11 mouse cellular contexts compared by ENCODE assay signal in genomic region chr11:106770195-106770974, GRCm38 (mm10). TPM values are rescaled to one million over a fixed set of nuclear protein-coding genes. Genes with fewer than 3 reads are reported as not detected.
DNase-seq lines count a peak whose midpoint lies in the region; ATAC-seq and TF ChIP-seq lines count a peak whose summit lies in the region.
"Had no signal": no experiment of that assay in that cellular context is flagged by ENCODE, and none has a peak within 500 bp of the region (broad histone marks: within the 10 kb centered on the region; RNA-seq: fewer than 3 reads in every experiment).

No protein-coding gene starts in this region.

- no peaks in the 10 kb centered on the region; the same call in 1 of the 2 replicates for H3K36me3 ChIP-seq in heart, adult 2 months (ENCODE audit: control insufficient read depth, insufficient read depth, low read length)
- H3K36me3 ChIP-seq in spleen, adult 2 months (ENCODE audit: control insufficient read depth, insufficient read depth, low read length) = peaks cover 34% of the 10 kb centered on the region
- H3K36me3 ChIP-seq in liver, adult 2 months (ENCODE audit: control insufficient read depth, insufficient read depth, low read length) = peaks cover 82% of the 10 kb centered on the region
- peaks cover 91% of the 10 kb centered on the region for H3K36me3 ChIP-seq in forebrain, embryonic 13.5 days (ENCODE audit: poor library complexity, severe bottlenecking)

- no peak overlapping the region for H3K27ac ChIP-seq in heart, adult 2 months
- no peak overlapping the region for H3K27ac ChIP-seq in spleen, adult 2 months (ENCODE audit: insufficient read depth, low read length)
- H3K27ac ChIP-seq in liver, adult 2 months (replicated peaks; ENCODE audit: insufficient read depth, low read depth, low read length) = no peak overlapping the region
- no peak overlapping the region for H3K27ac ChIP-seq in forebrain, embryonic 13.5 days
- H3K27ac ChIP-seq: embryonic facial prominence, embryonic 13.5 days; heart, embryonic 15.5 days; lung, embryonic 15.5 days had no signal

- no peaks in the 10 kb centered on the region for H3K9me3 ChIP-seq in forebrain, embryonic 13.5 days (replicated peaks)
- H3K9me3 ChIP-seq: heart, embryonic 15.5 days; lung, embryonic 15.5 days had no signal

- no peaks in the 10 kb centered on the region for H3K4me1 ChIP-seq in heart, adult 2 months (ENCODE audit: control insufficient read depth, insufficient read depth, low read length)
- no peaks in the 10 kb centered on the region for H3K4me1 ChIP-seq in spleen, adult 2 months (ENCODE audit: control insufficient read depth, insufficient read depth, insufficient read length)
- no peaks in the 10 kb centered on the region for H3K4me1 ChIP-seq in liver, adult 2 months (ENCODE audit: control insufficient read depth, insufficient read depth, low read length)
- H3K4me1 ChIP-seq in forebrain, embryonic 13.5 days = no peaks in the 10 kb centered on the region
- H3K4me1 ChIP-seq: embryonic facial prominence, embryonic 13.5 days; heart, embryonic 15.5 days; lung, embryonic 15.5 days had no signal

- no peaks in the 10 kb centered on the region for H3K79me2 ChIP-seq in heart, adult 2 months (replicated peaks; ENCODE audit: control insufficient read depth, insufficient read depth, low read length)
- H3K79me2 ChIP-seq in liver, adult 2 months (ENCODE audit: control insufficient read depth, insufficient read depth, low read length) = no peaks in the 10 kb centered on the region

- 96% methylated on average over 9 of the region's 9 CpGs for WGBS in heart, adult 2 months
- WGBS in spleen, adult 2 months = 80% methylated on average over 9 of the region's 9 CpGs
- 93% methylated on average over 9 of the region's 9 CpGs for WGBS in liver, adult 2 months
- WGBS in forebrain, embryonic 13.5 days = 94% methylated on average over 9 of the region's 9 CpGs

- no peak for TF ChIP-seq EP300 in heart, adult 2 months (IDR thresholded peaks at IDR 0.05; ENCODE audit: insufficient read depth, low read depth, low read length)

- peak; percentile 51 for TF ChIP-seq CTCF in heart, adult 2 months (IDR thresholded peaks at IDR 0.05)
- peak; percentile 51; the same call in 1 of the 2 replicates for TF ChIP-seq CTCF in spleen, adult 2 months (IDR thresholded peaks at IDR 0.05; ENCODE audit: extremely low read depth, insufficient read depth, insufficient read length, insufficient replicate concordance)
- TF ChIP-seq CTCF in liver, adult 2 months (IDR thresholded peaks at IDR 0.05; ENCODE audit: low read depth, low read length) = peak; percentile 46; the same call in 1 of the 2 replicates

- no peak overlapping the region for H3K4me3 ChIP-seq in heart, adult 2 months
- H3K4me3 ChIP-seq in spleen, adult 2 months (ENCODE audit: extremely low read depth, insufficient read depth, insufficient read length) = no peak overlapping the region
- no peak overlapping the region for H3K4me3 ChIP-seq in liver, adult 2 months (ENCODE audit: insufficient read depth, low read depth, low read length)
- no peak overlapping the region for H3K4me3 ChIP-seq in forebrain, embryonic 13.5 days
- H3K4me3 ChIP-seq: embryonic facial prominence, embryonic 13.5 days; heart, embryonic 15.5 days; lung, embryonic 15.5 days had no signal

- H3K4me2 ChIP-seq in forebrain, embryonic 13.5 days = no peak overlapping the region
- H3K4me2 ChIP-seq: embryonic facial prominence, embryonic 13.5 days; heart, embryonic 15.5 days; lung, embryonic 15.5 days had no signal

- DNase-seq in heart, adult 2 months = peak in 1 of 2 experiments; percentile 18
- DNase-seq in heart, postnatal 10 days = no peak
- peak in 1 of 2 experiments; percentile 46 for DNase-seq in spleen, adult 2 months (ENCODE audit: low read depth in 1 of 2, low spot score in 2 of 2)
- DNase-seq in spleen, adult 12 weeks (ENCODE audit: low spot score) = no peak
- no peak for DNase-seq in liver, adult 2 months (ENCODE audit: extremely low read depth, low read depth, low spot score)
- DNase-seq in thymus, postnatal 25 days = peak; percentile 62
- DNase-seq in gastrocnemius, adult 18-20 months (ENCODE audit: low spot score) = no peak

- H3K27me3 ChIP-seq in heart, adult 2 months (ENCODE audit: control insufficient read depth, insufficient read depth, low read length) = no peaks in the 10 kb centered on the region
- H3K27me3 ChIP-seq in spleen, adult 2 months (ENCODE audit: control insufficient read depth, insufficient read depth, low read length) = no peaks in the 10 kb centered on the region
- no peaks in the 10 kb centered on the region for H3K27me3 ChIP-seq in liver, adult 2 months (ENCODE audit: control insufficient read depth, insufficient read depth, low read length)
- H3K27me3 ChIP-seq in forebrain, embryonic 13.5 days = no peaks in the 10 kb centered on the region
- H3K27me3 ChIP-seq: embryonic facial prominence, embryonic 13.5 days; heart, embryonic 15.5 days; lung, embryonic 15.5 days had no signal

- ATAC-seq in forebrain, embryonic 13.5 days = no peak

- no peak for TF ChIP-seq POLR2A in heart, adult 2 months (IDR thresholded peaks at IDR 0.05; ENCODE audit: insufficient read depth, low read depth, low read length)
- TF ChIP-seq POLR2A in spleen, adult 2 months (IDR thresholded peaks at IDR 0.05; ENCODE audit: low read depth, low read length) = no peak
- no peak for TF ChIP-seq POLR2A in liver, adult 2 months (IDR thresholded peaks at IDR 0.05; ENCODE audit: extremely low read depth, insufficient read depth, low read length)

- intact Hi-C loops in heart, adult 2 months (cut with DNase I) = no loop called here
- intact Hi-C loops in heart, postnatal 10 days (cut with DNase I) = no loop called here

- H3K9ac ChIP-seq in heart, adult 2 months (ENCODE audit: low read depth, low read length) = no peak overlapping the region
- H3K9ac ChIP-seq in liver, adult 2 months (ENCODE audit: low read depth, low read length) = no peak overlapping the region
- no peak overlapping the region for H3K9ac ChIP-seq in forebrain, embryonic 13.5 days
- H3K9ac ChIP-seq: embryonic facial prominence, embryonic 13.5 days; heart, embryonic 15.5 days; lung, embryonic 15.5 days had no signal

RNA-seq across cellular contexts. Expression of gene Polg2, which starts 9.0 kb away (rescaled TPM):
- total RNA-seq in heart, adult 2 months (2021) = 1 to 10 TPM; 3.7 to 4.2 TPM
- 2.7 and 3.8 TPM in 2 replicates for polyA plus RNA-seq in heart, adult 2 months (2012; rRNA removed)
- 1 to 10 TPM; 3.7 to 4.3 TPM for total RNA-seq in heart, postnatal 10 days (2021)
- 7.2 and 9.0 TPM in 2 replicates for polyA plus RNA-seq in spleen, adult 2 months (2012; rRNA removed)
- total RNA-seq in liver, adult 2 months (2014; rRNA removed) = 12.6 and 13.0 TPM in 2 replicates
- polyA plus RNA-seq in liver, adult 2 months (2012; rRNA removed) = 5.8 and 6.4 TPM in 2 replicates
- polyA plus RNA-seq in forebrain, embryonic 13.5 days (2015; fragmentation: Nextera tagmentation; extraction: Ambion mirVana) = 9.6 and 10.0 TPM in 2 replicates
- 1 to 10 TPM; 2.4 TPM for total RNA-seq in gastrocnemius, adult 18-20 months (2021)

RNA-seq across cellular contexts. Expression of gene Ddx5, which starts 18.6 kb away (rescaled TPM):
- total RNA-seq in heart, adult 2 months (2021) = 100 to 1,000 TPM; 328 to 354 TPM
- polyA plus RNA-seq in heart, adult 2 months (2012; rRNA removed) = 202 and 306 TPM in 2 replicates
- total RNA-seq in heart, postnatal 10 days (2021) = 100 to 1,000 TPM; 513 to 524 TPM
- polyA plus RNA-seq in spleen, adult 2 months (2012; rRNA removed) = 608 and 672 TPM in 2 replicates
- 218 and 224 TPM in 2 replicates for total RNA-seq in liver, adult 2 months (2014; rRNA removed)
- polyA plus RNA-seq in liver, adult 2 months (2012; rRNA removed) = 273 and 389 TPM in 2 replicates
- polyA plus RNA-seq in forebrain, embryonic 13.5 days (2015; fragmentation: Nextera tagmentation; extraction: Ambion mirVana) = 503 and 514 TPM in 2 replicates
- 100 to 1,000 TPM; 250 to 296 TPM for total RNA-seq in gastrocnemius, adult 18-20 months (2021)

RNA-seq across cellular contexts. Expression of gene Cep95, which starts 18.7 kb away (rescaled TPM):
- total RNA-seq in heart, adult 2 months (2021) = 1 to 10 TPM; 4.9 to 6.0 TPM
- 2.7 and 5.3 TPM in 2 replicates for polyA plus RNA-seq in heart, adult 2 months (2012; rRNA removed)
- 10 to 100 TPM in 1 of 2 experiments, 1 to 10 TPM in 1; 7.7 to 10.5 TPM for total RNA-seq in heart, postnatal 10 days (2021)
- 2.0 and 2.1 TPM in 2 replicates for polyA plus RNA-seq in spleen, adult 2 months (2012; rRNA removed)
- 5.8 and 8.4 TPM in 2 replicates for total RNA-seq in liver, adult 2 months (2014; rRNA removed)
- 0.96 and 1.2 TPM in 2 replicates for polyA plus RNA-seq in liver, adult 2 months (2012; rRNA removed)
- 19.5 and 21.6 TPM in 2 replicates for polyA plus RNA-seq in forebrain, embryonic 13.5 days (2015; fragmentation: Nextera tagmentation; extraction: Ambion mirVana)
- 1 to 10 TPM; 2.7 to 4.7 TPM for total RNA-seq in gastrocnemius, adult 18-20 months (2021)

RNA-seq across cellular contexts. Expression of gene Milr1, which starts 19.4 kb away (rescaled TPM):
- 1 to 10 TPM in 1 of 2 experiments, under 1 TPM in 1; 0.93 to 1.4 TPM for total RNA-seq in heart, adult 2 months (2021)
- polyA plus RNA-seq in heart, adult 2 months (2012; rRNA removed) = 0.29 and 0.56 TPM in 2 replicates
- total RNA-seq in heart, postnatal 10 days (2021) = 1 to 10 TPM in 1 of 2 experiments, under 1 TPM in 1; 0.94 to 1.1 TPM
- 3.3 and 4.2 TPM in 2 replicates for polyA plus RNA-seq in spleen, adult 2 months (2012; rRNA removed)
- total RNA-seq in liver, adult 2 months (2014; rRNA removed) = 0.37 and 1.1 TPM in 2 replicates
- 0.10 TPM in 2 replicates for polyA plus RNA-seq in liver, adult 2 months (2012; rRNA removed)
- 0.54 and 1.0 TPM in 2 replicates for polyA plus RNA-seq in forebrain, embryonic 13.5 days (2015; fragmentation: Nextera tagmentation; extraction: Ambion mirVana)
- total RNA-seq in gastrocnemius, adult 18-20 months (2021) = under 1 TPM in 1 of 2 experiments, not detected in 1; 0.34 TPM

RNA-seq across cellular contexts. Expression of gene Pecam1, which starts 20.0 kb away (rescaled TPM):
- total RNA-seq in heart, adult 2 months (2021) = 100 to 1,000 TPM; 114 to 123 TPM
- polyA plus RNA-seq in heart, adult 2 months (2012; rRNA removed) = 78.3 and 130 TPM in 2 replicates
- total RNA-seq in heart, postnatal 10 days (2021) = 100 to 1,000 TPM; 214 to 220 TPM
- polyA plus RNA-seq in spleen, adult 2 months (2012; rRNA removed) = 40.3 and 43.5 TPM in 2 replicates
- total RNA-seq in liver, adult 2 months (2014; rRNA removed) = 14.6 and 16.7 TPM in 2 replicates
- polyA plus RNA-seq in liver, adult 2 months (2012; rRNA removed) = 5.0 and 5.4 TPM in 2 replicates
- polyA plus RNA-seq in forebrain, embryonic 13.5 days (2015; fragmentation: Nextera tagmentation; extraction: Ambion mirVana) = 12.4 and 13.7 TPM in 2 replicates
- 10 to 100 TPM; 27.3 to 35.3 TPM for total RNA-seq in gastrocnemius, adult 18-20 months (2021)
